14 mouse cellular contexts compared by ENCODE assay signal in the genomic region with DNA sequence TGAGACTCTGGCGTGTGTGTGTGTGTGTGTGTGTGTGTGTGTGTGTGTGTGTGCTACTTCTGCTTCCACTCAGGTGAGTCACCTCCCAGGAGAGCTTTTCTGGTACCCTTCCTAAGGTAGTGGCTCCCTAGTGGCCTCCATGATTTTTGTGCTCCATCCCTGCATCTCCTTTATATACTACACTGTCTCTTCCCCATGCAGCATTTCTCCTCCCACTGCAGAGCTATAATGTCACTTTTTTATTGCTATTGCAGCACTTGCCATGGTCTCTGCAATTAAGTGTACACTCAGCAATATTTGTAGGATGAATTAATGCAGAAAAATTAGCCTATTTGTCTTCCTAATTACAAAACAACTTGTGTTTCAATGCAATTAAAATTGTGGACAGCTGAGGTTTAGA.
"Had no signal": no experiment of that assay in that cellular context is flagged by ENCODE, and none has a peak within 500 bp of the region (broad histone marks: within the 10 kb centered on the region; RNA-seq: fewer than 3 reads in every experiment).

No protein-coding gene starts in this region.

- H3K9me3 ChIP-seq: kidney, embryonic 15.5 days; liver, embryonic 13.5 days; midbrain, embryonic 12.5 days; midbrain, embryonic 15.5 days had no signal

- DNase-seq: kidney, adult 2 months; kidney, postnatal 10 days; kidney, postnatal 36 days; layer of hippocampus, postnatal 36 days; liver, embryonic 13.5 days; lung, embryonic 14.5 days; thymus, adult 18-20 months; thymus, postnatal 36 days had no signal

- H3K27ac ChIP-seq: kidney, embryonic 15.5 days; left cerebral cortex, adult 2 months; liver, embryonic 13.5 days; macrophage; midbrain, embryonic 12.5 days; midbrain, embryonic 15.5 days had no signal

- H3K9ac ChIP-seq: kidney, embryonic 15.5 days; liver, embryonic 13.5 days; lung, embryonic 14.5 days; midbrain, embryonic 12.5 days; midbrain, embryonic 15.5 days had no signal

- H3K4me3 ChIP-seq: kidney, embryonic 15.5 days; left cerebral cortex, adult 2 months; liver, embryonic 13.5 days; midbrain, embryonic 12.5 days; midbrain, embryonic 15.5 days had no signal

- H3K36me3 ChIP-seq: kidney, embryonic 15.5 days; liver, embryonic 13.5 days; midbrain, embryonic 12.5 days; midbrain, embryonic 15.5 days had no signal

- H3K27me3 ChIP-seq: kidney, embryonic 15.5 days; liver, embryonic 13.5 days; midbrain, embryonic 12.5 days; midbrain, embryonic 15.5 days had no signal

- ATAC-seq: lung, postnatal 0 days; midbrain, embryonic 15.5 days had no signal

- H3K4me1 ChIP-seq: kidney, embryonic 15.5 days; liver, embryonic 13.5 days; midbrain, embryonic 12.5 days; midbrain, embryonic 15.5 days had no signal

- H3K4me2 ChIP-seq: kidney, embryonic 15.5 days; liver, embryonic 13.5 days; lung, embryonic 14.5 days; midbrain, embryonic 12.5 days; midbrain, embryonic 15.5 days had no signal
